Mouse (Mus musculus) embryonic facial prominence, embryonic 10.5 days (tissue): ENCODE results near the gene Hmga2. TPM values are rescaled to one million over a fixed set of nuclear protein-coding genes. Genes with fewer than 3 reads are reported as not detected.
"Not testable (repeated sequence)": the region's sequence is repeated elsewhere in the genome, so short reads cannot be mapped to it uniquely, and the experiment has no call there.

Experiments
- DNase-seq: peaks from one replicate; pipeline ENCODE4 v3.0.0-alpha.2; 2017; ENCODE audit warnings: low spot score
- H3K27ac ChIP-seq: fragments of 300-500 bp; sonication (generic); replicated peaks from 2 replicates; pipeline ENCODE4 v1.5.1; 2016; ENCODE audit warnings: mild to moderate bottlenecking
- H3K27me3 ChIP-seq: fragments of 300-500 bp; sonication (generic); replicated peaks from 2 replicates; pipeline ENCODE4 v1.6.1; 2016; ENCODE audit warnings: low read depth, mild to moderate bottlenecking; ENCODE audit not compliant: poor library complexity, severe bottlenecking
- H3K36me3 ChIP-seq: fragments of 300-500 bp; sonication (generic); replicated peaks from 2 replicates; pipeline ENCODE4 v1.6.1; 2016; ENCODE audit warnings: mild to moderate bottlenecking, moderate library complexity
- H3K4me1 ChIP-seq: fragments of 300-500 bp; sonication (generic); 2 replicates; pipeline ENCODE4 v1.6.1; 2016
- H3K4me3 ChIP-seq: fragments of 300-500 bp; sonication (generic); 2 replicates; pipeline ENCODE4 v1.5.1; 2016; ENCODE audit warnings: mild to moderate bottlenecking, moderate library complexity
- H3K9me3 ChIP-seq: fragments of 300-500 bp; sonication (generic); 2 replicates; pipeline ENCODE4 v1.6.1; 2016; ENCODE audit warnings: mild to moderate bottlenecking
- WGBS: fragments of 180-500 bp; shearing (Covaris S2); methylation state at CpG from one replicate; pipeline ENCODE4 v1.1.7; 2016; 5-methylcytosine and 5-hydroxymethylcytosine counted together
- polyA plus RNA-seq: library from polyadenylated mRNA; unstranded; fragments of >200 nt; fragmentation: Nextera tagmentation; extraction: Ambion mirVana; gene quantifications from 2 replicates; pipeline ENCODE4 v1.2.1, GENCODE M21; 2016

Hmga2 gene
- polyA plus RNA-seq, 1 experiment from 2014 or later = 94.0 TPM

DNA sequence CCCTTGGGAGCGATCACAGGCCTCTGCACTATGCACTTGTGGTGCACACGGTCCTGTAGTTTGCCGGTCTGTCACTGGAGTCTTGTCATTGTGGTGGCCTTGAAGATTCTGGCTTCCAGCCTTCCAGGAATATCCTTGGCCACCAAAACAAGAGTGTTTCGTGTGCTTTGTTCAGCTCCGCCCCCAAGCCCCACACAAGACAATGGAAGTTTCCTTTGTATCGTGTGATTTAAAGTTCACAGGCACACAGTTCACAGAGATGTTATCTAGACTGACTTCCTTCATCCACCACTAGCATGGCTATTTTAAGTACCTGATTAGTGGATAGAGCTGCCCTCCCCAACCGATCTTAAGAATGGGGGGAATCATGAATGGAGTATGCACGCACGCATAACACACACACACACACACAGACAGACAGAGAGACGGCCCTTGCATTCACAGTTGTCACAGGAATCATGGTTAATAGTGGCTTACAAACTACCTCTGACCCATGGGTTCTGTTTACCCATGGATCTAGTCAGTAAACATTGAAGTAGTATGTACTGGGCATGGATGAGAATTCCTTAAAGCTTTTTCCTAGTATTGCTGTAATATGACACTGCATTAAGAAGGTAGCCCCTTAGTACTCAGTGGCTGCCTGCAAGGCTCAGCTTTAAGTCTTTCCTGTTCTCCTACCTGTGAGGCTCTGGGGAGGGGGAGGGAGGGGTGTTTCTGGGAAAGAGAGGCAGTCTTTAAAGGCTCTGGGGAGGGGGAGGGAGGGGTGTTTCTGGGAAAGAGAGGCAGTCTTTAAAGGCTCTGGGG is 91.3 kb downstream of the Hmga2 start:
- Histone ChIP-seq H3K9me3 (no peaks in the 10 kb centered on the region), H3K4me1 (peaks cover 58% of the 10 kb centered on the region), H3K4me3 (no peak overlapping the region), H3K36me3 (peaks cover 65% of the 10 kb centered on the region), H3K27me3 (no peaks in the 10 kb centered on the region), H3K27ac (0 out of 2 replicates have a peak overlapping the region, but pooled peaks have one; percentile 69)
- WGBS = 67% methylated on average over 10 of the region's 10 CpGs
- no peak for DNase-seq

GRCm38 (mm10) chr10:120384040-120384439 is 92.2 kb downstream of the Hmga2 start:
- H3K36me3 ChIP-seq = peaks cover 71% of the 10 kb centered on the region
- peaks cover 49% of the 10 kb centered on the region for H3K4me1 ChIP-seq
- no peaks in the 10 kb centered on the region for H3K27me3 ChIP-seq
- no peak for DNase-seq
- no peaks in the 10 kb centered on the region for H3K9me3 ChIP-seq
- no peak overlapping the region for H3K27ac ChIP-seq
- WGBS = 74% methylated on average over 7 of the region's 7 CpGs
- H3K4me3 ChIP-seq = no peak overlapping the region

DNA sequence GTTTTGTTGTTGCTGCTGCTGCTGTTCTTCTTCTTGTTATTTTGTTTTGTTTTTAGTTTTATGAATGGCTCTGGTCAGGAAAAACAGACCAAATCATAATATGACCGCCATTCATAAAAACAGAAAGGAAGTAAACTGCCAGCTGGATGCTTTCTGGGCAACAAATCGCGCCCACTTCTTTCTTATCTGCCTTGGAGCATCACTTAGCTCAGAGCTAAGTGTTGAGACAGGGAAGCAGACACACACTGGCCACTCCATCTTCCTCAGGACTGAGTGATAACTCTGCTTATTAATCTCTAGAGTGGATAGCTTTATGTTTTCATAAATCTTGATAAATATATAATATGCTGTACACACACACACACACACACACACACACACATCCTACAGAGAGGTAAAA is 98.5 kb downstream of the Hmga2 start:
- Histone ChIP-seq H3K27me3 (no peaks in the 10 kb centered on the region), H3K9me3 (no peaks in the 10 kb centered on the region), H3K36me3 (peaks cover 73% of the 10 kb centered on the region), H3K4me3 (no peak overlapping the region), H3K27ac (no peak overlapping the region), H3K4me1 (peaks cover 28% of the 10 kb centered on the region)
- WGBS = 97% methylated on average over 3 of the region's 3 CpGs
- DNase-seq = no peak

DNA sequence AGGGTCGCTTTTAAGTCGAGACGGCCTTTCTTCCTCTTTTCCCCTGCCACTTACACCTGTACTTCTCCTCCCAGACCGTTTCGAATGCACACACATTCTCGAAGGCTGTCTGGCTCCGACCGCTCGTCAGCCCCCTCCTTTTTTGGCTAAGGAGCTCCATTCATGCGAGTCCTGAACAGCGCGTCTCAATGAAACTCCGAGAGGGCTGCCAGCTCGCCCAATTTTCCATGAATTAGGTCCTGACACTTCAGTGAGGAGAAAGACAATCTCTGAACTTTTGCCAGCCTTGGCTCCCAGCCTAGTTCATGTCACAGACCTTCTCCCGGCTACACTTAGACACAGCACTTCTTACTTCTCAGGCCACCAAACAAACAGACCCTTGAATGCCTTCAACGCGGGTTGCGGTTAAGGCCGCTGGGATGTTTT is 98.9 kb downstream of the Hmga2 start:
- 43% methylated on average over 19 of the region's 19 CpGs for WGBS

DNA sequence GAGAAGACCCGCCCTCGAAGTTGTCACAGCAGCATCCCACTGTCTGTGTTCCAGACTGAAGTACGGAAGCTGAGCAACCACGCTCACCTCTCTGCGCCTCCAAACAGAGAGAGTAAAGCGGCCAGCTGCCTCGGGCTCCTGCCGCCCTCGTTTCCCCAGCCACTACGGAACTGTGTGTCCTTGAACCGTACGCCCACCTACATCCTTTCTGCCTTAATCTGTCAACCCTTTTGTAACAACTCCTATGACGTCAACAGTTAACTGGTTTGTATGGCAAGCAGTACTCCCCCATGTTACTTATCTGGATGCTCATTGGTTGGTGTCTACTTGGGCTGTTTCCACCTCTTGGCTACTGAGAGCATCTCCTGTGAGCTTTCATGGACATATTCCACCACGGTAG is 100.8 kb downstream of the Hmga2 start:
- no peak overlapping the region for H3K4me3 ChIP-seq
- peaks cover 72% of the 10 kb centered on the region for H3K36me3 ChIP-seq
- 91% methylated on average over 14 of the region's 14 CpGs for WGBS
- peaks cover 38% of the 10 kb centered on the region for H3K4me1 ChIP-seq
- no peak for DNase-seq
- H3K9me3 ChIP-seq = no peaks in the 10 kb centered on the region
- no peak overlapping the region for H3K27ac ChIP-seq
- H3K27me3 ChIP-seq = no peaks in the 10 kb centered on the region

More for the DNA sequence above, 98.9 kb downstream of the Hmga2 start:
- Histone ChIP-seq H3K9me3 (no peaks in the 10 kb centered on the region), H3K4me1 (peaks cover 28% of the 10 kb centered on the region), H3K4me3 (no peak overlapping the region), H3K36me3 (peaks cover 74% of the 10 kb centered on the region), H3K27ac (no peak overlapping the region), H3K27me3 (no peaks in the 10 kb centered on the region)
- peak; percentile 53 for DNase-seq

DNA sequence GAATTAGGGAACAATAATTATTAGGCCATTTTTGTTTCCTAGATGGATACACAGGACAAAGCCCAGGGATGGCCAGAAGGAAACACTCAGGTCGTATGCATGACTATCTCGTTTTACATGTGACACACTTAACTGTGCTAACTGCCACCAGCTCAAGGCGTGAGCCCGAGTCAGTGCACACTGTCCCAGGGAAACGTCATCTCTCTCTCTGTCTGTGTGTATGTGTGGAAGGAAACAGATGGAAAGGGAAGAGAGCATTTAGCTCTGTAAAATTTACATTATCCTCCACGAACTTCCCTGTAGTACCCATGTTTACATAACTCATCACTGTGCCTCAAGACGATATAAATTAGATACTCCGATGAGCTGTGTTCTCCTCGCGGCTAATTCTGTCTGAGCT is 105.1 kb downstream of the Hmga2 start:
- Histone ChIP-seq H3K4me3 (no peak overlapping the region), H3K36me3 (peaks cover 83% of the 10 kb centered on the region), H3K4me1 (peaks cover 47% of the 10 kb centered on the region), H3K27ac (no peak overlapping the region), H3K27me3 (no peaks in the 10 kb centered on the region), H3K9me3 (no peaks in the 10 kb centered on the region)
- DNase-seq = no peak
- 81% methylated on average over 10 of the region's 10 CpGs for WGBS

DNA sequence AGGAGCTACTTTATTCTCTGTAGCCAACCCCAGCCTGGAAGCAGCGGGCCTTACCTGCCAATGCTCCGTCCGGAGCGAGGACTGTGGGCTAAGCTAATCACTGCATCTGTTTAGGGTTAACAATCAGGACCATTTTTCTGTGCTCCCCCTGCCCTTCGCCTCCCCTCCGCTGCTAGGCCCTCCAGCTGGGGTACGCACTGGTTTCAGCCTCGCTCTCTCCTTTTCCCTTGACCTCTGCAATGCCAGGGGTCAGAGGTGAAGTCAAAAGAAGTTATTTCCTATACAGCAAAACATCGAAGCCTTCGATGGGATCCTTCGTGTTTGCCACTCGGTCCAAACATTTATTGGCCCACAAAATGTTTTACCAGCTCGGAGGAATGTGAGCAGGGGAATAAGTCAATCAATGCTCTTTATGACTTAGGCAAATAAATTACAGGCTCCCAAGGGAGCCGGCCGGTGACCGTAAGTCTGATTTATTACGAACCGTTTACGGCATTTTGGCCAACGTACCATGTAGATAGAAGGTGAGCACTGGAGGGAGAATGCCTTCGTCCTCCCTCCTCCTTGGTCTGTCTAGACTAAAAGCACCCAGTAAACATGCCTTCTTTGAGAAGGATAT is 107.0 kb downstream of the Hmga2 start:
- peaks cover 73% of the 10 kb centered on the region for H3K36me3 ChIP-seq
- no peaks in the 10 kb centered on the region for H3K9me3 ChIP-seq
- H3K4me1 ChIP-seq = peaks cover 64% of the 10 kb centered on the region
- no peaks in the 10 kb centered on the region for H3K27me3 ChIP-seq
- DNase-seq = peak; percentile 62
- peak overlapping the region; percentile 1; the same call in 1 of the 2 replicates for H3K27ac ChIP-seq
- H3K4me3 ChIP-seq = no peak overlapping the region
- WGBS = 42% methylated on average over 21 of the region's 21 CpGs

- H3K27me3 ChIP-seq, DNase-seq, H3K9me3 ChIP-seq, H3K4me3 ChIP-seq: not testable (repeated sequence)
- H3K4me1 ChIP-seq = peaks cover 65% of the 10 kb centered on the region
- H3K27ac ChIP-seq = peak overlapping the region; percentile 79
- WGBS = 79% methylated on average over 3 of the region's 3 CpGs
- H3K36me3 ChIP-seq = peaks cover 76% of the 10 kb centered on the region
These were observed 110.1 kb downstream of the Hmga2 start for GRCm38 (mm10) chr10:120366173-120366592.

- Histone ChIP-seq H3K4me3 (no peak overlapping the region), H3K9me3 (no peaks in the 10 kb centered on the region), H3K4me1 (peaks cover 60% of the 10 kb centered on the region), H3K36me3 (peaks cover 78% of the 10 kb centered on the region), H3K27me3 (no peaks in the 10 kb centered on the region), H3K27ac (peak overlapping the region; percentile 79)
- DNase-seq = peak; percentile 70
- WGBS = 40% methylated on average over 24 of the region's 24 CpGs
These were observed 110.7 kb downstream of the Hmga2 start for GRCm38 (mm10) chr10:120365380-120366172.

- Histone ChIP-seq H3K36me3 (peaks cover 77% of the 10 kb centered on the region), H3K27ac (peak overlapping the region; percentile 52), H3K27me3 (no peaks in the 10 kb centered on the region), H3K9me3 (no peaks in the 10 kb centered on the region), H3K4me3 (no peak overlapping the region), H3K4me1 (peaks cover 46% of the 10 kb centered on the region)
- no peak for DNase-seq
- 60% methylated on average over 20 of the region's 20 CpGs for WGBS
These were observed 112.2 kb downstream of the Hmga2 start for GRCm38 (mm10) chr10:120363983-120364582.

DNA sequence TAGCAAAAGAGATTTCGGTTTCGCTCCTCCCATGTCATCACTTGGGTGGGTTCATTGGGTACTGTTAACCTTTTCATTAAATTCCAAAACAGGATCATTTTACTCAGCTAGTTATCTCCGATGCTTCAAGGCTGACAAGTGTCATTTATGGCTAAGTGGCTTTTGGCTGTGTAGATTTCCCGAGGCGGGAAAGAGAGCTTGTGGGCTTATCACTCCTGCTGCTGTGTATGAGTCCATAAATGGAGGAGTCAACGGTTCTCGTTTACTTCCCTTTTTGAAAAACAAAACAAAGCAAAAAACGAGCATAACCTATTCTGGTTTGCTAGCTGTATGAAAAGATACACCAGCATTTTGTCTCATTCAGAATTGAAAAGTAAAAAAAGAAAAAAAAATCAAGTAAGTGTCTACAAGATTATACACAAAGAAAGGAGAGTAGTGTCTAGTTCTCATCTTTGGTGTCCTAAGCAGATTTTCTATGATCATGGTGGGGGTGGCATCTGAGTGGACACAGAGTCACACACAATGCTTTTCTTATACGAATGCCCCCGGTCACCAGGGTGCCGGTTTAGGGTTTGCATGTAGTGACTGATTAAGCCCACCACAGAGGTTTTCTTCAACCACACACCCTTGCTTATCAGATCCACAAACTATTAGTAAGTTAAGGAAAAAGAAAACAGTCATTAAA is 112.8 kb downstream of the Hmga2 start:
- peaks cover 70% of the 10 kb centered on the region for H3K36me3 ChIP-seq

More for the DNA sequence above, 112.8 kb downstream of the Hmga2 start:
- not testable (repeated sequence) for DNase-seq, H3K4me3 ChIP-seq, H3K9me3 ChIP-seq, H3K27me3 ChIP-seq, H3K27ac ChIP-seq
- H3K4me1 ChIP-seq = peaks cover 40% of the 10 kb centered on the region
- 91% methylated on average over 11 of the region's 11 CpGs for WGBS
